Mouse (Mus musculus) left cerebral cortex, adult 9 months (tissue): Measurements from ENCODE around the gene Zfp987.
A peak's percentile ranks its signal among the peaks of the same experiment; 100 is the strongest.
"Not testable (repeated sequence)": the region's sequence is repeated elsewhere in the genome, so short reads cannot be mapped to it uniquely, and the experiment has no call there.

Experiments
- DNase-seq, 2 experiments: peaks; one replicate each; pipeline ENCODE4 v3.0.0; 2022; ENCODE audit warnings: low spot score in 2 of 2

The Zfp987 gene

DNA sequence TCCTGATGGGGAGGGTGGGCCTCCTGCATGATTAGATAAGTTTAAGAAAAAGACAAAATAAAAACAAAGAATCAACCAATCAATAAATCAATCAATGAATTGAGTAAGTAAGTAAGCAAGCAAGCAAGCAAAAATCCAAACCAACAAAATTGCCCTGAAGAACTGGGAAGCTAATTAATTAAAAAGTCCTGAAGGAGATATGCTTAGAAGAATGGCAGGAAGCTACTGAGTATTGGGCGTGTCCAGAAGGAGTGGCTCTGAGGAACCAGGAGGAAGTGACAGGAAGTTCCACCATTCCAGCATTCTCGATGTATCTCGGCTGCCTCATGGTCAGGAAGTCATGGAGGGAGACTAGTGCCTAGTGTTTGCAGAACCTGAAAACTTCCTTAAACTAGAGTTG lies at the start of gene Zfp987:
Gene Zfp987 (plus strand): TSS at position 301 of the 400 bp plus-strand sequence.
- not testable (repeated sequence) for DNase-seq

DNA sequence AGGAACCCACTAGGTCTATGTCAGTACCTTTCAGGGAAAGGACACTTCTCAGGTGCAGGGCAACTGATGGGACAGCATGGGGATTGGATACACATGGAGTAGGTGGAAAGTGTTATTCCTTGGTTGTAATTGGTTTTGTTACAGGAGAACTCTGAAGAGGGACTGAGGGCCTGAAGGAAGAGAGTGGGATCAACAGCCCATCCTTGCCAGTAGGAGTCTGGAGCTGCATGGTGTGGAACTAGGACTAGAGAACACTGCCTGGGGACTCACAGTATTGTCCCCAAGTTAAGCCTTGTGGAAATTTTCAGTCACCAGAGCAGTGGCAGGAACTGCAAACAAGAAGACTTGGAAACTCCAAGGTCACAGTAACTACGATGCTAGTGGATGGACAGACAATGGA lies 44.6 kb upstream of the Zfp987 start:
- DNase-seq = not testable (repeated sequence)

- not testable (repeated sequence) for DNase-seq
These were observed 43.7 kb upstream of the Zfp987 start for GRCm38 (mm10) chr4:146053445-146053844.

DNA sequence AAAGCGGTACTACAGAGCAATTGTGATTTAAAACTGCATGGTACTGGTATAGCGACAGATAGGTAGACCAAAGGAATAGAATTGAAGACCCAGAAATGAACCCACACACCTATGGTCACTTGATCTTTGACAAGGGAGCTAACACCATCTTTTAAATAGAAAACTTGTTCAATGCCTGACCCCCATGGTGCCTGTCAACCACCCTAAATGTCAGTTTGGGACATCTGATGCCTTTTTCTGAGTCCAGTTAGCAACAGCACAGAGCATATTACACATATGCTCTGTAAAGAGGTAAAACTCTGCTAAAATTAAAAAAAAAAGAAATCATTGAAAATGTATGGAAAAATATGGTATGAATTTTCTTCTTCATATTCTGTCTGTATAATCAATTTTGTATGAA lies 41.8 kb upstream of the Zfp987 start:
- no peak for DNase-seq

DNA sequence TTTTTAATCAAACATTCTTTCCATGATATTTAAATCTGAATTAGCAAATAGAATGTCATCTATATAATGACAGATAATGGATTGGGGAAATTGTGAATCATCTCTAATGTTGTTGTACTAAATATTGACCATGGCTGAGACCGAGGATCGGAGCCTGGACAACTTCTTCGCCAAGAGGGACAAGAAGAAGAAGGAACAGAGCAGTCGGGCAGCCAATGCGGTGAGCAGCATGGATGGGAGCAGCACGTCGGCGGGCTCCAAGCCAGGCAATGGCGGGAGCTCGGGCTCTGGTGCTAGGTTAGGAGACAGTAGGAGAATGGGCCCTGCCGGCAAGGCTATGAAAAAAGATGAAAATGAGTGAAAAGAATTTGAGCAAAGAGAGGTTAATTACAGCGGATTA lies 38.5 kb upstream of the Zfp987 start:
- DNase-seq = not testable (repeated sequence)

DNA sequence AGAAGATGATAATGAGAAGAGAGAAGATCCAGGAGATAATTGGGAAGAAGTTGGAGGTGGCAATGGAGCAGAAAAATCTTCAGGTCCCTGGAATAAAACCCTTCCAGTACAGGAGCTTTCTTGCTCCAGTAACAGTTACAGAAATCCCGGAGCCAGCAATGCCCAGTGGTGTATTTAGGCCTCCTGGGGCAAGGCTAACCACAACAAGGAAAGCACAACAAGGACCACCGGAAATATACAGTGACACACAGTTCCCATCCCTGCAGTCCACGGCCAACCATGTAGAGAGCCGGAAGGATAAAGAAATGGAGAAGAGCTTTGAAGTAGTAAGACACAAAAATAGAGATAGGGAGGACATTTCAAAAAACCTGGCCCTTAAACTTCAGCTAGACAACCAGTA lies 38.0 kb upstream of the Zfp987 start:
- DNase-seq = not testable (repeated sequence)

DNA sequence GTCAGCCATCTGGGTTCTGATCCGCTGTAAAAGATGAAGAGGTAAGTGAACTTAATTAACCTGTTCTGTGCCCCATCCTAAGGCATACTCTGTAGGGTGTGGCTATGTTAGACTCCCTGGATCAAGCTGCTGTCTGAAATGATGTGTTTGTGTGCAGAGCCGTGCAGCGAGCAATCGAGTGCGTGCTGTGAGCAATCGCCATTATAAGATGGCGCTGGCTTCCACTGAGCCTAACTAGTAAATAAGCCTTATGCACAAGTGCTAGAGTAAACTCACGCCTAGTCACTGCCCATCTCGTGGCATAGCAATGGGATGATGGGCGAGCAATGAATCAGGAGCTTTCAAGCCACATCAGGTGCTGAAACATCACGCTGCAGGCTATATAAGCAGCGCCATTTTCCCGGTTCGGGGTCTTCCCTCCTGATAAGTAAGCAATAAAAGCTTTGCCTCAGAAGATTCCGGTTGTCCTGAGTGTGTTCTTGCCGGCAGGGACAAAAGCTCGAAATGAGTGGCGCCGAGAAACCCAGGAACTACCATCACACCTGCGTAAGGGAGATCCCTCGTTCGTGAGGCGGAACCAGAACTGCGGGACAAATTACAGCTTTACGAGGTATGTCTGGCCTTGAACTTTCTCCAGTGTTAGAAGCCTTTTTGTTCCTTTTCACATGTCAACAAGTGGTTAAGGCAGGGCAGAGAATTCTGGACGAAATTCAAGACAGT lies 37.0 kb upstream of the Zfp987 start:
- DNase-seq = not testable (repeated sequence)

- DNase-seq = not testable (repeated sequence)
These were observed 36.0 kb upstream of the Zfp987 start for GRCm38 (mm10) chr4:146061082-146061481.

DNA sequence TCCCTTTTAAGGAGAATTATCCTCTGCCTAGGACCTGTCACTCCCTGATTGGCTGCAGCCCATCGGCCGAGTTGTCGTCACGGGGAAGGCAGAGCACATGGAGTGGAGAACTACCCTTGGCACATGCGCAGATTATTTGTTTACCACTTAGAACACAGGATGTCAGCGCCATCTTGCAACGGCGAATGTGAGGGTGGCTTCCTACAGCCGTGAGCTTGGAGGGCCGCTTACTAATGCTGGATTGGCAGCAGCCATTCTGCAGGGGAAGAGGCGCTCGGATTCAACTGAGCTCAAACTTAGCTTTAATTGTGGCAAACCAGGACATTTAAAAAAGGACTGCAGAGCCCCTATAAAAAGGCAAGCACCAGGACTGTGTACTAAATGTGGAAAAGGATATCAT lies 35.1 kb upstream of the Zfp987 start:
- not testable (repeated sequence) for DNase-seq

GRCm38 (mm10) chr4:146063001-146063400 lies 34.1 kb upstream of the Zfp987 start:
- not testable (repeated sequence) for DNase-seq

DNA sequence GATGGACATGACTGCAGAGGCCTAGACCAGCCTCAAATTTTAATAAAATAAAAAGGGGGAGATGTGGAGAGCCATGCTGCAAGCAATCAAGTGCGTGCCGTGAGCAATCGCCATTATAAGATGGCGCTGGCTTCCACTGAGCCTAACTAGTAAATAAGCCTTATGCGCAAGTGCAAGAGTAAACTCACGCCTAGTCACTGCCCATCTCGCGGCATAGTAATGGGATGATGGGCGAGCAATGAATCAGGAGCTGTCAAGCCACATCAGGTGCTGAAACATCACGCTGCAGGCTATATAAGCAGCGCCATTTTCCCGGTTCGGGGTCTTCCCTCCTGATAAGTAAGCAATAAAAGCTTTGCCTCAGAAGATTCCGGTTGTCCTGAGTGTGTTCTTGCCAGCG lies 33.5 kb upstream of the Zfp987 start:
- not testable (repeated sequence) for DNase-seq

DNA sequence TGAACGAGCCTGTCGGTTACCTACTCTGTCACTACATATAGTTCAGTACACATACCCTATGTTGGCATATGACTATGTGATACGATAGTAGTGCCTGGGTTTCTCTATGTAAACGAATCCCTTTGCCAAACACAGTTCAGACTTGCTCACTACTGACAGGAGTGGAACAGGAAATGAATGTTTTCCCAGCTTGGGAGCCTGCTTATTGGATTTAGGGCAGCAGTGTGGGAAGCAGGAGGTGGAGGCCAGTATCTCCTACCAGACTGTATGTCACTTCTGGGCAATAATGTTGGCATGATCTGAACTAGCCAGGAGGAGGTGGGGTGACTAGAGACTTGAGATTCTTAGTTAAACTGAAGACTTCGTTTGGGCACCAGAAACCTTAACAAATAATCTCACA lies 32.3 kb upstream of the Zfp987 start:
- not testable (repeated sequence) for DNase-seq

GRCm38 (mm10) chr4:146066932-146067580 lies 30.0 kb upstream of the Zfp987 start:
- not testable (repeated sequence) for DNase-seq

GRCm38 (mm10) chr4:146067594-146067993 lies 29.5 kb upstream of the Zfp987 start:
- not testable (repeated sequence) for DNase-seq

DNA sequence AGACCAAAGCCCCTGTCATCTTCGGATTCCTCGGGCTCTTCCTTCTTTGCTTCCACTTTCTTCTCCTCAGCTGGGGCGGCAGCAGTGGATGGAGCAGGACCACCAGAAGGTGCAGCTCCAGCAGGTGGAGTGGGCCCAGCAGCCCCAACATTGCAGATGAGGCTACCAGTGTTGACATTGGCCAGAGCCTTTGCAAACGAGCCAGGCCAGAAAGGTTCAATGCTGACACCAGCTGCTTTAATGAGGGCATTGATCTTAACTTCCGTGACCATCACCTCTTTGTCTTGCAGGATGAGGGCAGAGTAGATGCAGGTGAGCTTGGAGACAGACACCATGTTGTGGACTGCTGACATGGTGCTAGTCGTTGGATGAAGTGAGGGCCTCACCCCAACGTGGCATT lies 23.8 kb upstream of the Zfp987 start:
- DNase-seq = not testable (repeated sequence)

DNA sequence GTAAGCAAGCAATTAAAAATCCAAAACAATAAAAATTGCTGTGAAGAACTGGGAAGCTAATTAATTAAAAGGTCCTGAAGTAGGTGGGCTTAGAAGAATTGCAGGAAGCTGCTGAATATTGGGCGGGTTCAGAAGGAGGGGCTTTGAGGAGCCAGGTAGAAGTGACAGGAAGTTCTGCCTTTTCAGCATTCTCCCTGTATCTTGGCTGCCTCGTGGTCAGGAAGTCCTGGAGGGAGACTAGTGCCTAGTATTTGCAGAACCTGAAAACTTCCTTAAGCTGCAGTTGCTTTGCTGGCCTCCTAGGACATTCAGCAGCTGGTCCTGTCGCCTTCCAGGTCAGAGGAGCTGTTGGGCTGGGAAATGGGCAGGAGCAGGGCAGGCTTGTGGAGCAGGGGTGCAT lies 4.3 kb downstream of the Zfp987 start:
- not testable (repeated sequence) for DNase-seq

GRCm38 (mm10) chr4:146156524-146156923 lies 59.4 kb downstream of the Zfp987 start, which contains the start of gene Zfp600:
Gene Zfp600, plus strand, starts transcription at chr4:146156824.
- DNase-seq = not testable (repeated sequence)

DNA sequence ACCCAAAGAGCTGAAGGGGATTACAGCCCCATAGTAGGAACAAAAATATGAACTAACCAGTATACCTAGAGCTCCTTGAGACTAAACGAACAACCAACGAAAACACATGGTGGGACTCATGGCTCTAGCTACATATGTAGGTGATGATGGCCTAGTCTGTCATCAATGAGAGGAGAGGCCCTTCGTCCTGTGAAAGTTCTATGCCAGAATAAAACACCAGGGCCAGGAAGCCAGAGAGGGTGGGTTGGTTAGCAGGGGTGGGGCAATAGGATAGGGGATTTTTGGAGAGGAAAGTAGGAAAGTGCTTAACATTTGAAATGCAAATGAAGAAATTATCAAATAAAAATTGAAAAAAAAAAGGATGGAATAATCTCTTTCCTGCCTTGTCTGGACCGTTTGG lies 65.8 kb downstream of the Zfp987 start:
- not testable (repeated sequence) for DNase-seq

GRCm38 (mm10) chr4:146167202-146167832 lies 70.2 kb downstream of the Zfp987 start:
- not testable (repeated sequence) for DNase-seq

- peak in 1 of 2 experiments; percentile 8 for DNase-seq
These were observed 70.9 kb downstream of the Zfp987 start for GRCm38 (mm10) chr4:146167879-146168532.

DNA sequence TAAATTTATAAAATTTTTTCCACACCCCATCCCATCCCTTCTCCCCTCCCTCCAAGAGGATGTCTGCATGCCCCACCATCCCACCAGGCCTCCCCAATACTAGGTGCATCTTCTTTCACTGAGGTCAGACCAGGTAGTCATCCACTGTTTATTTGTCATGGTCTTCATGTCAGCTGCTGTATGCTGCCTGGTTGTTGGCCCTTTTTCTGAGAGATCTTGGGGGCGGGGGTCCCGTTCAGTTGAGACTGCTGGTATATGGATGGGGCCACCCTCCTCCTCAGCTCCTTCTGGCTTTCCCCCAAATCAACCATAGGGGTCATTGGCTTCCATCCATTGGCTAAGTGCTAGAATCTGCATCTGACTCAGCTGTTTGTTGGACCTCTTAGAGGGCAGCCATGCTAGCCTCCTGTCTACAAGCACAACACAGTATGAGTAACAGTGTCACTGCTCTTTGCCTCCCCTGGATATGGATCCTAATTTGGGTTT lies 71.7 kb downstream of the Zfp987 start:
- not testable (repeated sequence) for DNase-seq
